Mouse (Mus musculus) cerebellum, adult 2 months (tissue): ENCODE measurements at regions not wholly inside any gene's neighbourhood (a gene's known extent, or its start where the extent isn't known, plus 50 kb on each side); places are given as distances from the start of the nearest gene placed in this dataset.

Source experiments
- DNase-seq, 2 experiments: peaks; one replicate each; pipeline ENCODE4 v3.0.0; 2021
- H3K27ac ChIP-seq: fragments of 200-500 bp; 2 replicates; pipeline ENCODE4 v1.5.1; 2012; ENCODE audit warnings: low read length, control low read depth, inconsistent platforms; ENCODE audit not compliant: insufficient read depth
- H3K27me3 ChIP-seq: fragments of 200-500 bp; 2 replicates; pipeline ENCODE4 v1.6.1; 2012; ENCODE audit warnings: inconsistent platforms, mild to moderate bottlenecking, low read length, moderate library complexity; ENCODE audit not compliant: control insufficient read depth, insufficient read depth
- H3K4me1 ChIP-seq: fragments of 200-500 bp; 2 replicates; pipeline ENCODE4 v1.6.1; 2011; ENCODE audit warnings: low read length; ENCODE audit not compliant: control insufficient read depth, insufficient read depth
- H3K4me3 ChIP-seq: fragments of 200-500 bp; replicated peaks from 2 replicates; pipeline ENCODE3; 2011; ENCODE audit warnings: mild to moderate bottlenecking, low read depth, low read length, control low read depth; ENCODE audit not compliant: insufficient read depth
- CTCF ChIP-seq: fragments of 200-500 bp; IDR thresholded peaks from 2 replicates; pipeline ENCODE4 v1.5.1; 2011; ENCODE audit warnings: low read depth, mild to moderate bottlenecking, control low read depth, low read length, moderate library complexity, borderline replicate concordance; ENCODE audit not compliant: insufficient read depth
- POLR2A ChIP-seq: fragments of 200-500 bp; IDR thresholded peaks from 2 replicates; pipeline ENCODE4 v1.6.1; 2011; ENCODE audit warnings: low read length, control low read depth, borderline replicate concordance; ENCODE audit not compliant: insufficient read depth
- WGBS: fragments of 180-500 bp; shearing (Covaris S2); methylation state at CpG from one replicate; pipeline ENCODE4 v1.1.7; 2018; 5-methylcytosine and 5-hydroxymethylcytosine counted together

- TF ChIP-seq CTCF = no peak
- no peak for TF ChIP-seq POLR2A
- no peak overlapping the region for H3K4me3 ChIP-seq
- 60% methylated on average over 7 of the region's 7 CpGs for WGBS
- no peaks in the 10 kb centered on the region for H3K4me1 ChIP-seq
- no peak for DNase-seq
- H3K27ac ChIP-seq = no peak overlapping the region
- H3K27me3 ChIP-seq = no peaks in the 10 kb centered on the region; the same call in 1 of the 2 replicates
These were observed 304.9 kb downstream of the Glrx3 start for GRCm38 (mm10) chr7:137742297-137742751.

GRCm38 (mm10) chr7:137745575-137745974 lies 308.2 kb downstream of the Glrx3 start:
- TF ChIP-seq CTCF = no peak
- no peak for TF ChIP-seq POLR2A
- WGBS = 77% methylated on average over 1 of the region's 1 CpGs
- DNase-seq = no peak
- Histone ChIP-seq H3K4me1 (no peaks in the 10 kb centered on the region; the same call in 1 of the 2 replicates), H3K4me3 (no peak overlapping the region), H3K27me3 (no peaks in the 10 kb centered on the region; the same call in 1 of the 2 replicates), H3K27ac (no peak overlapping the region)

DNA sequence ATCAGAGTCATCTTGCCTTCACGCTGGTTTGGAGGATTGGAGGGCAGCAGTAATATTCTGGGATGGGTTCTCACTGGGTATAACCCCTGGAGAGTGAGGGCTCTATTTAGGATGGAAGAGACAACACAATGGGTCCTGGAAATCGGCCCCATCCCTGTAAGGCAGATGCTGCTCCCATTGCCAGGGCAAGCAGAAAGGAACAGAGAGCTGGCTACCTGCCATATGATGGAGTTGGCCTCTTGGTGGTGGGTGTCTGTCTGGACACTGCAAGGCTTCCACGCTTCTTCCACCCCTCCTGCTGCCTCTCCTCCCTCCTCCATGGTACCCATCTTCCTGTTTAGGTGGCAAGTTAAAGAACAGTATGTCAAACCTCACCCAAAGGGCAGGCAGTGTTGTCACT lies 308.6 kb downstream of the Glrx3 start:
- 43% methylated on average over 3 of the region's 3 CpGs for WGBS
- no peaks in the 10 kb centered on the region; the same call in 1 of the 2 replicates for H3K27me3 ChIP-seq
- no peak overlapping the region for H3K27ac ChIP-seq
- no peak overlapping the region for H3K4me3 ChIP-seq
- no peaks in the 10 kb centered on the region; the same call in 1 of the 2 replicates for H3K4me1 ChIP-seq
- no peak for DNase-seq
- no peak for TF ChIP-seq CTCF
- no peak for TF ChIP-seq POLR2A

- 11% methylated on average over 7 of the region's 7 CpGs for WGBS
- no peak overlapping the region for H3K4me3 ChIP-seq
- H3K27ac ChIP-seq = no peak overlapping the region
- DNase-seq = no peak
- no peaks in the 10 kb centered on the region; the same call in 1 of the 2 replicates for H3K27me3 ChIP-seq
- no peaks in the 10 kb centered on the region; the same call in 1 of the 2 replicates for H3K4me1 ChIP-seq
- no peak for TF ChIP-seq POLR2A
- no peak for TF ChIP-seq CTCF
These were observed 311.5 kb downstream of the Glrx3 start for GRCm38 (mm10) chr7:137748936-137749335.

DNA sequence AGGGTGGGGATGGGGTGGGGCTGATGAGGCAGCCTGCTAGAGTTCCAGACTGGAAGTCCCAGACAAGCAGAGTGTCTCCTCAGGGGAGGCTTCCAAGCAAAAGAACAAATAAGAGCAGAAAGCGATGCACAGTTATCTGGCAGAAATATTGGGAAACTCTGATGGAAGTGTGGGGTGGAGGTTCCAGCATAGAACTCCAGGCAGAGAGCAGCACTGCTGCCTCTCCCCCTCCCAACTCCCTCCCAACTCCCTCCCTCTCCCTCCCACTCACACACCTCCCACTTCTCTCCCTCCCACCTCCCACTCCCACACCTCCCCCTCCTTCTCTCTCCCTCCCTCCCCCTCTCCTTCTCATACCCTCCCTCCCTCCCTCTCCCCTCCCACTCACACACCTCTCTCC lies 313.3 kb downstream of the Glrx3 start:
- no peaks in the 10 kb centered on the region; the same call in 1 of the 2 replicates for H3K4me1 ChIP-seq
- DNase-seq = no peak
- WGBS = 100% methylated on average over 1 of the region's 1 CpGs

DNA sequence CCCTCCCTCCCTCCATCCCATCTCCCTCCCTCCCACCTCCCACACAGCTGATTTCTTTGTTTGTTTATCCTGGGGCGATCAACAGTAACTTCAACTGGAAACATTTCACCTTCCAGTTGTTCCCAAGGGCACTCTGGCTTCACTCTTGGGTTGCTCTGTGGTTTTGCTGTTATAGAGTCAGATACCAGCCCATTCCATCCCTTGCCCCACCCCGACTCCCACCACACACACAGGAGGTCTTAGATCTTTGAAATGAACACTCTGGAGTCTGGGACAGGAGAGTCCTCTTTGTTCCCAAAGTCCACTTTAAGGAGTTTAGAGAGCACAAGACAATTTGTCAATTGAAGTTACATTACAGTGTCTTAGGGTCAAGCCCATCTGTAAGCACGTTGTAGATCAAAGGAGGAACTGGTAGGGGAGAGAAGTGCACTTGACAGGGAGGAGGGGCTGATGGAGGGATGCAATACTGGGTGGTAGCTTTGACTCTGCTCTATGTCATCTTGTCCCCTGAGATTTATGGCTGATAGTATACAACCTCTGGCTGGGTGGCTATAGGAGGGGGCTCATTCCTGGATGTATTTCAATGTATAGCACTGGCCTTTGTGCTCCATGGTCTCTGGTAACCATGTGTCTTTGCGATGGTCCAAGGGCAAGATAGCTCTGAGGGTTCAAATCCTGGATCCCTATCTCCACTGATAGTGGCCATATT lies 313.9 kb downstream of the Glrx3 start:
- Histone ChIP-seq H3K4me1 (no peaks in the 10 kb centered on the region; the same call in 1 of the 2 replicates), H3K4me3 (no peak overlapping the region), H3K27me3 (no peaks in the 10 kb centered on the region), H3K27ac (no peak overlapping the region)
- TF ChIP-seq POLR2A (no peak), CTCF (no peak)
- DNase-seq = no peak
- 77% methylated on average over 4 of the region's 4 CpGs for WGBS

More for the DNA sequence above, 313.3 kb downstream of the Glrx3 start:
- Histone ChIP-seq H3K4me3 (no peak overlapping the region), H3K27ac (no peak overlapping the region), H3K27me3 (no peaks in the 10 kb centered on the region)
- no peak for TF ChIP-seq CTCF
- no peak for TF ChIP-seq POLR2A

DNA sequence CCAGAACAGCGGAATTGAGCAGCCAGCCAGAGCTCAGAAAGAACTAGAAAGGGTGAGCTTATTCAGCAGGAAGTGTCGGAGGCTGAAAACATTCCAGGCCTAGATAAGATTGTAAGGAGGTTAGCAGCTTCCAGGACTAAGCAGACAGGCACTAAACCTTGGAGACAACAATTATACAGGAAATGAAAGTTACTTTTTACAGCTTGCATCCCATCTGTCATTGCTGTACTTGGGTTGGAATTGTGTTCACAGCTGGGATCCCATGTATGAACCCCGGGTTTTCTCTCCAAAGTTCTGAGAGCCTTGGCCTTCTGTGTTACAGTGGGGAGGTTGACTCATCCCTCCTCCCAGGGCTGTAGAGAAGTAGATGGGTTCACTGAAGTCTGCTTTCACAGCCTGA lies 328.5 kb downstream of the Glrx3 start:
- H3K27me3 ChIP-seq = no peaks in the 10 kb centered on the region; the same call in 1 of the 2 replicates
- no peak for DNase-seq
- 66% methylated on average over 3 of the region's 3 CpGs for WGBS
- TF ChIP-seq CTCF = no peak
- TF ChIP-seq POLR2A = no peak
- H3K27ac ChIP-seq = no peak overlapping the region
- H3K4me1 ChIP-seq = no peaks in the 10 kb centered on the region
- no peak overlapping the region for H3K4me3 ChIP-seq

DNA sequence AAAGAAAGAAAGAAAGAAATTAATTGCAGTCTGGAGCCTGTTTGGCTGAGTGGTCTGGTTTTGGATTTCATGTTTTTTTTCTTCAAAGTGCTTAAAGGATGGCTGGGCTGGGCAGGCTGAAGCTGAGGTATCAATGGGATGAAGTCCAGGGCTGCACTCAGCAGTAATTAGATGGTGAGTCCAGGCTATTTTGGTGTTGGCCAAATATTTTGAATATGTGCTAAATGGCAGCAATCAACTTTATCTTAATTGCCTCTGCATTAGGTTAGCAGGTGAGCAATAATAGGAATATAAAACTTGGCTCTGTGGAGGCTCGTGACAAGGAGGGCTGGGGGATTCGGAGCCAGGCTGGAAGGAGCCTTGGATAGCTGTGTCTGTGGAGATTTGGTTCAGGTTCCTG lies 329.3 kb downstream of the Glrx3 start:
- WGBS = 54% methylated on average over 2 of the region's 2 CpGs
- no peak overlapping the region for H3K4me3 ChIP-seq
- no peaks in the 10 kb centered on the region for H3K4me1 ChIP-seq
- DNase-seq = no peak
- no peaks in the 10 kb centered on the region; the same call in 1 of the 2 replicates for H3K27me3 ChIP-seq
- TF ChIP-seq POLR2A (no peak), CTCF (no peak)
- H3K27ac ChIP-seq = no peak overlapping the region
